Mouse (Mus musculus): ENCODE measurements around the gene Il2rb.

The Il2rb gene

GRCm38 (mm10) chr15:78494968-78495406, at the start of gene Il2rb:
Gene Il2rb, minus strand, starts transcription at chr15:78495271.
- no peak for DNase-seq (ENCODE audit: low spot score)

- DNase-seq (ENCODE audit: low spot score): no peak
Measured at GRCm38 (mm10) chr15:78544561-78545001, 49.5 kb upstream of the Il2rb start, which contains the start of gene Sstr3. Gene Sstr3, minus strand, starts transcription at chr15:78544685.

GRCm38 (mm10) chr15:78544041-78544440, 49.0 kb upstream of the Il2rb start:
- no peak for DNase-seq (ENCODE audit: low spot score)

GRCm38 (mm10) chr15:78542767-78543303, 47.8 kb upstream of the Il2rb start:
- no peak for DNase-seq (ENCODE audit: low spot score)

- no peak for DNase-seq (ENCODE audit: low spot score)
Measured at GRCm38 (mm10) chr15:78542098-78542766, 47.2 kb upstream of the Il2rb start.

GRCm38 (mm10) chr15:78541606-78542005, 46.5 kb upstream of the Il2rb start:
- DNase-seq (ENCODE audit: low spot score): no peak

- no peak for DNase-seq (ENCODE audit: low spot score)
Measured at GRCm38 (mm10) chr15:78541036-78541435, 46.0 kb upstream of the Il2rb start.

GRCm38 (mm10) chr15:78535723-78536421, 40.8 kb upstream of the Il2rb start:
- DNase-seq (ENCODE audit: low spot score): no peak

GRCm38 (mm10) chr15:78533346-78533835, 38.3 kb upstream of the Il2rb start:
- no peak for DNase-seq (ENCODE audit: low spot score)

- peak; percentile 50 for DNase-seq (ENCODE audit: low spot score)
Measured at GRCm38 (mm10) chr15:78532566-78533345, 37.7 kb upstream of the Il2rb start.

- peak; percentile 98 for DNase-seq (ENCODE audit: low spot score)
Measured at GRCm38 (mm10) chr15:78531901-78532469, 36.9 kb upstream of the Il2rb start.

- DNase-seq (ENCODE audit: low spot score): no peak
Measured at GRCm38 (mm10) chr15:78531451-78531720, 36.3 kb upstream of the Il2rb start.

GRCm38 (mm10) chr15:78530671-78531450, 35.8 kb upstream of the Il2rb start, which contains the start of gene C1qtnf6:
Gene C1qtnf6, minus strand, starts transcription at chr15:78531416.
- peak; percentile 79 for DNase-seq (ENCODE audit: low spot score)

- no peak for DNase-seq (ENCODE audit: low spot score)
Measured at GRCm38 (mm10) chr15:78530141-78530540, 35.1 kb upstream of the Il2rb start.

- DNase-seq (ENCODE audit: low spot score): peak; percentile 76
Measured at GRCm38 (mm10) chr15:78529428-78529990, 34.4 kb upstream of the Il2rb start.

GRCm38 (mm10) chr15:78528726-78529411, 33.8 kb upstream of the Il2rb start:
- DNase-seq (ENCODE audit: low spot score): no peak

- peak; percentile 35 for DNase-seq (ENCODE audit: low spot score)
Measured at GRCm38 (mm10) chr15:78527973-78528372, 32.9 kb upstream of the Il2rb start.

- no peak for DNase-seq (ENCODE audit: low spot score)
Measured at GRCm38 (mm10) chr15:78524163-78524562, 29.1 kb upstream of the Il2rb start.

- DNase-seq (ENCODE audit: low spot score): no peak
Measured at GRCm38 (mm10) chr15:78521892-78522291, 26.8 kb upstream of the Il2rb start.

- DNase-seq (ENCODE audit: low spot score): no peak
Measured at GRCm38 (mm10) chr15:78521331-78521730, 26.3 kb upstream of the Il2rb start.
